Mouse (Mus musculus) adrenal gland, postnatal 10 days (tissue): ENCODE measurements at regions not wholly inside any gene's neighbourhood (a gene's known extent, or its start where the extent isn't known, plus 50 kb on each side); places are given as distances from the start of the nearest gene placed in this dataset.

Experiments
- DNase-seq: peaks from one replicate; pipeline ENCODE4 v3.0.0; 2021; ENCODE audit warnings: mixed read lengths

- DNase-seq: no peak
Observed at GRCm38 (mm10) chr2:92806481-92807195, 108.3 kb upstream of the Syt13 start.

GRCm38 (mm10) chr2:92807404-92807803, 107.5 kb upstream of the Syt13 start:
- DNase-seq: no peak

- DNase-seq: no peak
Observed at GRCm38 (mm10) chr2:92808121-92808520, 106.8 kb upstream of the Syt13 start.

GRCm38 (mm10) chr2:92809226-92809625, 105.7 kb upstream of the Syt13 start:
- DNase-seq: no peak

- DNase-seq: no peak
Observed at GRCm38 (mm10) chr2:92809681-92810323, 105.1 kb upstream of the Syt13 start.

GRCm38 (mm10) chr2:92810956-92811355, 103.9 kb upstream of the Syt13 start:
- peak; percentile 65 for DNase-seq

GRCm38 (mm10) chr2:92813028-92813427, 101.9 kb upstream of the Syt13 start:
- DNase-seq: no peak

- DNase-seq: no peak
Observed at GRCm38 (mm10) chr2:92819586-92819985, 95.3 kb upstream of the Syt13 start.

GRCm38 (mm10) chr2:92824325-92824724, 90.6 kb upstream of the Syt13 start:
- no peak for DNase-seq

- no peak for DNase-seq
Observed at GRCm38 (mm10) chr2:92825395-92825794, 89.5 kb upstream of the Syt13 start.

- DNase-seq: no peak
Observed at GRCm38 (mm10) chr2:92830134-92830533, 84.8 kb upstream of the Syt13 start.

- DNase-seq: no peak
Observed at GRCm38 (mm10) chr2:92831784-92832183, 83.1 kb upstream of the Syt13 start.

GRCm38 (mm10) chr2:92836203-92836602, 78.7 kb upstream of the Syt13 start:
- no peak for DNase-seq

- DNase-seq: no peak
Observed at GRCm38 (mm10) chr2:92838012-92838411, 76.9 kb upstream of the Syt13 start.

- DNase-seq: peak; percentile 76
Observed at GRCm38 (mm10) chr2:92840009-92840408, 74.9 kb upstream of the Syt13 start.

GRCm38 (mm10) chr2:92841626-92842025, 73.3 kb upstream of the Syt13 start:
- DNase-seq: no peak

GRCm38 (mm10) chr2:92845061-92845769, 69.7 kb upstream of the Syt13 start:
- peak; percentile 60 for DNase-seq

GRCm38 (mm10) chr2:92848962-92849361, 65.9 kb upstream of the Syt13 start:
- no peak for DNase-seq

- DNase-seq: peak; percentile 12
Observed at GRCm38 (mm10) chr2:92851336-92851735, 63.6 kb upstream of the Syt13 start.

GRCm38 (mm10) chr2:92853175-92853574, 61.7 kb upstream of the Syt13 start:
- no peak for DNase-seq

GRCm38 (mm10) chr2:92854331-92854730, 60.6 kb upstream of the Syt13 start:
- DNase-seq: no peak

- DNase-seq: no peak
Observed at GRCm38 (mm10) chr2:92856047-92856446, 58.9 kb upstream of the Syt13 start.

GRCm38 (mm10) chr2:92860502-92861197, 54.2 kb upstream of the Syt13 start:
- no peak for DNase-seq
